ENCODE assay signal across 9 mouse cellular contexts in the genomic region with DNA sequence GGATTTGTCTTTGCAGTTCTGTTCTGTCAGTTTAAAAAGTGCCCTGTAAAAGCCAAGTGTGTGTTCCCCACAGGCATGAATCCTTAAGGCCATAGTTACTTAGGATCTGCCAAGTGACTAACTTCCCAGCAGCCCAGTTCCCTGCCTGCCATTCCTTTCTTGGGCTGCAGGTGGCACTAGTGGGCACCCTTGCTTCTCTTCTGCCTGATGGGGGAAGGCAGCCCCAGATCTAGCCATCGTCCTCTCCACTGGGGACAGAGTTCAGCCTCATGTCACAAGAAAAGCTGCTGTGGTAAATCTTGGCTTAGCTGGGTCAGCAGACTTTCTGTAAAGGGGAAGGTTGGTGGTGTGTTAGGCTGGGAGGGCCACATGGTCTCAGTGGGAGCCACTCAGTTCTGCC. TPM values are rescaled to one million over a fixed set of nuclear protein-coding genes. Genes with fewer than 3 reads are reported as not detected.
DNase-seq lines count a peak whose midpoint lies in the region; ATAC-seq and TF ChIP-seq lines count a peak whose summit lies in the region.
"Had no signal": no experiment of that assay in that cellular context is flagged by ENCODE, and none has a peak within 500 bp of the region (broad histone marks: within the 10 kb centered on the region; RNA-seq: fewer than 3 reads in every experiment).

No protein-coding gene starts in this region.

- ATAC-seq in kidney, embryonic 15.5 days (replicated peaks; ENCODE audit: low FRiP score), result peak; percentile 60
- ATAC-seq in neural tube, embryonic 11.5 days (ENCODE audit: insufficient read depth, low FRiP score, low TSS enrichment), result no peak
- peak; percentile 66 for ATAC-seq in stomach, postnatal 0 days (ENCODE audit: low FRiP score, low TSS enrichment)

- WGBS in kidney, embryonic 15.5 days, result 0% methylated on average over 1 of the region's 1 CpGs
- WGBS in neural tube, embryonic 11.5 days, result 4% methylated on average over 1 of the region's 1 CpGs
- WGBS in stomach, postnatal 0 days, result 4% methylated on average over 1 of the region's 1 CpGs

- H3K4me1 ChIP-seq in kidney, embryonic 15.5 days, result peaks cover 6% of the 10 kb centered on the region; the same call in 1 of the 2 replicates
- H3K4me1 ChIP-seq in neural tube, embryonic 11.5 days (ENCODE audit: control insufficient read depth, insufficient read depth, low read length), result no peaks in the 10 kb centered on the region
- H3K4me1 ChIP-seq in stomach, postnatal 0 days (replicated peaks; ENCODE audit: control insufficient read depth, insufficient read depth), result no peaks in the 10 kb centered on the region
- H3K4me1 ChIP-seq: embryonic facial prominence, embryonic 13.5 days had no signal

- TF ChIP-seq EP300 in stomach, postnatal 0 days (optimal IDR thresholded peaks at IDR 0.05), result no peak

- no peak overlapping the region for H3K4me2 ChIP-seq in kidney, embryonic 15.5 days
- H3K4me2 ChIP-seq in neural tube, embryonic 11.5 days (ENCODE audit: low read depth), result no peak overlapping the region
- no peak overlapping the region for H3K4me2 ChIP-seq in stomach, postnatal 0 days (replicated peaks; ENCODE audit: low read depth)
- H3K4me2 ChIP-seq: embryonic facial prominence, embryonic 13.5 days had no signal

- DNase-seq in 416B (ENCODE audit: low read depth) (peak; percentile 85), liver (peak; percentile 79)
- DNase-seq in adrenal gland, adult 2 months, result peak; percentile 85
- peak; percentile 72 for DNase-seq in embryo, embryonic 11 days
- DNase-seq in heart, adult 9 months (ENCODE audit: low spot score in 2 of 2), result peak; percentile 60 to 68
- peak; percentile 82 for DNase-seq in neural tube, embryonic 11.5 days (ENCODE audit: low spot score)
- peak; percentile 90 for DNase-seq in stomach, postnatal 0 days (ENCODE audit: low spot score)

- H3K9me3 ChIP-seq in kidney, embryonic 15.5 days (replicated peaks), result no peaks in the 10 kb centered on the region
- H3K9me3 ChIP-seq in neural tube, embryonic 11.5 days (ENCODE audit: control insufficient read depth, low read length), result no peaks in the 10 kb centered on the region
- no peaks in the 10 kb centered on the region for H3K9me3 ChIP-seq in stomach, postnatal 0 days (ENCODE audit: control insufficient read depth, low read length)
- H3K9me3 ChIP-seq: embryonic facial prominence, embryonic 13.5 days had no signal

- H3K4me3 ChIP-seq in kidney, embryonic 15.5 days (replicated peaks), result no peak overlapping the region
- H3K4me3 ChIP-seq in neural tube, embryonic 11.5 days (ENCODE audit: low read depth, low read length), result no peak overlapping the region
- no peak overlapping the region for H3K4me3 ChIP-seq in stomach, postnatal 0 days (ENCODE audit: low read depth, low read length)
- H3K4me3 ChIP-seq: embryonic facial prominence, embryonic 13.5 days had no signal

- H3K27me3 ChIP-seq in kidney, embryonic 15.5 days, result no peaks in the 10 kb centered on the region
- H3K27me3 ChIP-seq in neural tube, embryonic 11.5 days (ENCODE audit: control insufficient read depth, insufficient read depth, low read length), result no peaks in the 10 kb centered on the region
- H3K27me3 ChIP-seq in stomach, postnatal 0 days (ENCODE audit: control insufficient read depth, insufficient read depth, low read length), result no peaks in the 10 kb centered on the region
- H3K27me3 ChIP-seq: embryonic facial prominence, embryonic 13.5 days had no signal

- no peak overlapping the region for H3K27ac ChIP-seq in kidney, embryonic 15.5 days
- H3K27ac ChIP-seq in neural tube, embryonic 11.5 days (ENCODE audit: low read depth, low read length), result no peak overlapping the region
- H3K27ac ChIP-seq in stomach, postnatal 0 days (replicated peaks), result no peak overlapping the region
- H3K27ac ChIP-seq: embryonic facial prominence, embryonic 13.5 days had no signal

- peak; percentile 99 for TF ChIP-seq CTCF in stomach, postnatal 0 days (IDR thresholded peaks at IDR 0.05; ENCODE audit: low read depth)

- H3K36me3 ChIP-seq in kidney, embryonic 15.5 days, result peaks cover 56% of the 10 kb centered on the region
- H3K36me3 ChIP-seq in neural tube, embryonic 11.5 days (ENCODE audit: control insufficient read depth, insufficient read depth, low read length), result no peaks in the 10 kb centered on the region
- H3K36me3 ChIP-seq in stomach, postnatal 0 days (ENCODE audit: control insufficient read depth, insufficient read depth, low read length), result no peaks in the 10 kb centered on the region; the same call in 1 of the 2 replicates

- H3K9ac ChIP-seq in kidney, embryonic 15.5 days, result no peak overlapping the region
- no peak overlapping the region for H3K9ac ChIP-seq in neural tube, embryonic 11.5 days (ENCODE audit: low read length)
- H3K9ac ChIP-seq in stomach, postnatal 0 days (ENCODE audit: low read length), result no peak overlapping the region
- H3K9ac ChIP-seq: embryonic facial prominence, embryonic 13.5 days had no signal

RNA-seq across cellular contexts. Expression of a gene that starts 59.6 kb away (rescaled TPM):
- total RNA-seq in adrenal gland, adult 2 months (2021), result 10 to 100 TPM in 1 of 2 experiments, 1 to 10 TPM in 1; 8.1 to 10.9 TPM
- 2.8 and 3.6 TPM in 2 replicates for polyA plus RNA-seq in adrenal gland, adult 2 months (2012; rRNA removed)
- polyA plus RNA-seq in kidney, embryonic 15.5 days (2015; fragmentation: Nextera tagmentation; extraction: Ambion mirVana), result 25.3 and 29.9 TPM in 2 replicates
- 31.9 and 34.5 TPM in 2 replicates for polyA plus RNA-seq in neural tube, embryonic 11.5 days (2014; fragmentation: Nextera tagmentation; extraction: Ambion mirVana)
- 7.3 and 7.9 TPM in 2 replicates for polyA plus RNA-seq in stomach, postnatal 0 days (2015; fragmentation: Nextera tagmentation; extraction: Ambion mirVana)
